Mouse (Mus musculus) hindbrain, embryonic 13.5 days (tissue): ENCODE measurements at regions not wholly inside any gene's neighbourhood (a gene's known extent, or its start where the extent isn't known, plus 50 kb on each side); places are given as distances from the start of the nearest gene placed in this dataset.

Experiments used
- ATAC-seq: fragments of 200-750 bp; cut with Nextera tagmentation; 2 replicates; pipeline ENCODE4 v1.8.0; 2017; ENCODE audit warnings: moderate TSS enrichment; ENCODE audit not compliant: low FRiP score
- H3K27ac ChIP-seq: fragments of 300-500 bp; sonication (generic); 2 replicates; pipeline ENCODE4 v1.5.1; 2015; ENCODE audit warnings: inconsistent platforms, mild to moderate bottlenecking, moderate library complexity
- H3K27me3 ChIP-seq: fragments of 300-500 bp; sonication (generic); 2 replicates; pipeline ENCODE4 v1.6.1; 2015; ENCODE audit warnings: mild to moderate bottlenecking, inconsistent platforms
- H3K36me3 ChIP-seq: fragments of 300-500 bp; sonication (generic); 2 replicates; pipeline ENCODE4 v1.6.1; 2015; ENCODE audit warnings: mild to moderate bottlenecking, inconsistent platforms
- H3K4me1 ChIP-seq: fragments of 300-500 bp; sonication (generic); replicated peaks from 2 replicates; pipeline ENCODE4 v1.6.1; 2015; ENCODE audit warnings: inconsistent platforms
- H3K4me2 ChIP-seq: fragments of 300-500 bp; sonication (generic); 2 replicates; pipeline ENCODE4 v1.6.1; 2015; ENCODE audit warnings: inconsistent platforms, mild to moderate bottlenecking, moderate library complexity
- H3K4me3 ChIP-seq: fragments of 300-500 bp; sonication (generic); 2 replicates; pipeline ENCODE4 v1.5.1; 2015; ENCODE audit warnings: mild to moderate bottlenecking, inconsistent platforms
- H3K9ac ChIP-seq: fragments of 300-500 bp; sonication (generic); 2 replicates; pipeline ENCODE4 v1.6.1; 2015; ENCODE audit warnings: mild to moderate bottlenecking, inconsistent platforms
- H3K9me3 ChIP-seq: fragments of 300-500 bp; sonication (generic); 2 replicates; pipeline ENCODE4 v1.6.1; 2016; ENCODE audit warnings: inconsistent platforms
- WGBS: fragments of 180-500 bp; shearing (Covaris S2); methylation state at CpG from one replicate; pipeline ENCODE4 v1.1.7; 2015; 5-methylcytosine and 5-hydroxymethylcytosine counted together

- Histone ChIP-seq H3K9ac (no peak overlapping the region), H3K9me3 (no peaks in the 10 kb centered on the region), H3K27ac (no peak overlapping the region), H3K4me3 (no peak overlapping the region), H3K36me3 (no peaks in the 10 kb centered on the region), H3K4me2 (no peak overlapping the region), H3K4me1 (no peaks in the 10 kb centered on the region), H3K27me3 (no peaks in the 10 kb centered on the region)
- no peak for ATAC-seq
- WGBS = 76% methylated on average over 5 of the region's 5 CpGs
These were observed 116.8 kb downstream of the Btg1 start for GRCm38 (mm10) chr10:96733581-96733980.

GRCm38 (mm10) chr10:96735146-96735545, 118.3 kb downstream of the Btg1 start:
- H3K36me3 ChIP-seq = no peaks in the 10 kb centered on the region
- H3K27ac ChIP-seq = no peak overlapping the region
- H3K27me3 ChIP-seq = no peaks in the 10 kb centered on the region
- H3K9ac ChIP-seq = no peak overlapping the region
- no peaks in the 10 kb centered on the region for H3K9me3 ChIP-seq
- H3K4me3 ChIP-seq = no peak overlapping the region
- ATAC-seq = no peak
- no peaks in the 10 kb centered on the region for H3K4me1 ChIP-seq
- no peak overlapping the region for H3K4me2 ChIP-seq
- 92% methylated on average over 11 of the region's 11 CpGs for WGBS

- Histone ChIP-seq H3K27ac (no peak overlapping the region), H3K4me2 (no peak overlapping the region), H3K9ac (no peak overlapping the region), H3K9me3 (no peaks in the 10 kb centered on the region), H3K27me3 (no peaks in the 10 kb centered on the region), H3K36me3 (no peaks in the 10 kb centered on the region), H3K4me1 (no peaks in the 10 kb centered on the region), H3K4me3 (no peak overlapping the region)
- ATAC-seq = no peak
- WGBS = 83% methylated on average over 4 of the region's 4 CpGs
These were observed 119.3 kb downstream of the Btg1 start for GRCm38 (mm10) chr10:96735885-96736628.

GRCm38 (mm10) chr10:96737972-96738371, 121.2 kb downstream of the Btg1 start:
- no peak overlapping the region for H3K4me2 ChIP-seq
- H3K9ac ChIP-seq = no peak overlapping the region
- ATAC-seq = no peak
- H3K27me3 ChIP-seq = no peaks in the 10 kb centered on the region
- no peaks in the 10 kb centered on the region for H3K4me1 ChIP-seq
- no peak overlapping the region for H3K4me3 ChIP-seq
- no peaks in the 10 kb centered on the region for H3K36me3 ChIP-seq
- 92% methylated on average over 6 of the region's 6 CpGs for WGBS
- H3K27ac ChIP-seq = no peak overlapping the region
- no peaks in the 10 kb centered on the region for H3K9me3 ChIP-seq

GRCm38 (mm10) chr10:96738606-96739005, 121.8 kb downstream of the Btg1 start:
- WGBS = 90% methylated on average over 5 of the region's 5 CpGs
- H3K27me3 ChIP-seq = no peaks in the 10 kb centered on the region
- H3K36me3 ChIP-seq = no peaks in the 10 kb centered on the region
- H3K27ac ChIP-seq = no peak overlapping the region
- H3K4me1 ChIP-seq = no peaks in the 10 kb centered on the region
- no peak for ATAC-seq
- H3K4me3 ChIP-seq = no peak overlapping the region
- H3K9ac ChIP-seq = no peak overlapping the region
- H3K4me2 ChIP-seq = no peak overlapping the region
- H3K9me3 ChIP-seq = no peaks in the 10 kb centered on the region

- no peak for ATAC-seq
- WGBS = 48% methylated on average over 11 of the region's 11 CpGs
- no peak overlapping the region for H3K4me3 ChIP-seq
- no peaks in the 10 kb centered on the region for H3K36me3 ChIP-seq
- peaks cover 12% of the 10 kb centered on the region for H3K4me1 ChIP-seq
- H3K9me3 ChIP-seq = no peaks in the 10 kb centered on the region
- no peak overlapping the region for H3K4me2 ChIP-seq
- H3K27me3 ChIP-seq = no peaks in the 10 kb centered on the region
- H3K9ac ChIP-seq = no peak overlapping the region
- no peak overlapping the region for H3K27ac ChIP-seq
These were observed 127.5 kb downstream of the Btg1 start for GRCm38 (mm10) chr10:96744167-96744777.

GRCm38 (mm10) chr10:96747015-96747663, 130.3 kb downstream of the Btg1 start:
- Histone ChIP-seq H3K4me3 (no peak overlapping the region), H3K27me3 (no peaks in the 10 kb centered on the region), H3K36me3 (no peaks in the 10 kb centered on the region), H3K9ac (no peak overlapping the region), H3K4me1 (peaks cover 19% of the 10 kb centered on the region), H3K9me3 (no peaks in the 10 kb centered on the region), H3K27ac (no peak overlapping the region; the same call in 1 of the 2 replicates), H3K4me2 (no peak overlapping the region)
- WGBS = 57% methylated on average over 9 of the region's 9 CpGs
- no peak for ATAC-seq

- no peak overlapping the region for H3K4me2 ChIP-seq
- ATAC-seq = no peak
- H3K27me3 ChIP-seq = no peaks in the 10 kb centered on the region
- H3K4me3 ChIP-seq = no peak overlapping the region
- 52% methylated on average over 5 of the region's 5 CpGs for WGBS
- no peaks in the 10 kb centered on the region for H3K9me3 ChIP-seq
- no peaks in the 10 kb centered on the region for H3K36me3 ChIP-seq
- H3K9ac ChIP-seq = no peak overlapping the region
- H3K27ac ChIP-seq = peak overlapping the region; percentile 73; the same call in 1 of the 2 replicates
- H3K4me1 ChIP-seq = peaks cover 34% of the 10 kb centered on the region
These were observed 134.1 kb downstream of the Btg1 start for GRCm38 (mm10) chr10:96750861-96751260.

- peak; percentile 70 for ATAC-seq
- 0 out of 2 replicates have a peak overlapping the region, but pooled peaks have one; percentile 15 for H3K4me3 ChIP-seq
- H3K36me3 ChIP-seq = no peaks in the 10 kb centered on the region
- H3K4me2 ChIP-seq = peak overlapping the region; percentile 40
- H3K9ac ChIP-seq = peak overlapping the region; percentile 49
- WGBS = 12% methylated on average over 12 of the region's 12 CpGs
- no peaks in the 10 kb centered on the region for H3K9me3 ChIP-seq
- peak overlapping the region; percentile 73 for H3K27ac ChIP-seq
- H3K4me1 ChIP-seq = peaks cover 36% of the 10 kb centered on the region
- no peaks in the 10 kb centered on the region for H3K27me3 ChIP-seq
These were observed 134.9 kb downstream of the Btg1 start for GRCm38 (mm10) chr10:96751580-96752264.

GRCm38 (mm10) chr10:96752531-96752930, 135.7 kb downstream of the Btg1 start:
- no peaks in the 10 kb centered on the region for H3K36me3 ChIP-seq
- H3K4me2 ChIP-seq = no peak overlapping the region
- ATAC-seq = no peak
- WGBS = 85% methylated on average over 5 of the region's 5 CpGs
- H3K4me1 ChIP-seq = peaks cover 31% of the 10 kb centered on the region
- no peak overlapping the region for H3K4me3 ChIP-seq
- H3K9me3 ChIP-seq = no peaks in the 10 kb centered on the region
- no peaks in the 10 kb centered on the region for H3K27me3 ChIP-seq
- no peak overlapping the region for H3K9ac ChIP-seq
- no peak overlapping the region for H3K27ac ChIP-seq

GRCm38 (mm10) chr10:96753521-96753920, 136.7 kb downstream of the Btg1 start:
- no peak overlapping the region for H3K4me3 ChIP-seq
- H3K27me3 ChIP-seq = no peaks in the 10 kb centered on the region
- ATAC-seq = no peak
- no peak overlapping the region for H3K9ac ChIP-seq
- peaks cover 31% of the 10 kb centered on the region for H3K4me1 ChIP-seq
- 20% methylated on average over 1 of the region's 1 CpGs for WGBS
- no peaks in the 10 kb centered on the region for H3K9me3 ChIP-seq
- no peak overlapping the region for H3K4me2 ChIP-seq
- H3K27ac ChIP-seq = peak overlapping the region; percentile 52
- no peaks in the 10 kb centered on the region for H3K36me3 ChIP-seq

GRCm38 (mm10) chr10:96755674-96756073, 138.9 kb downstream of the Btg1 start:
- Histone ChIP-seq H3K4me3 (no peak overlapping the region), H3K4me1 (peaks cover 31% of the 10 kb centered on the region), H3K9me3 (no peaks in the 10 kb centered on the region), H3K4me2 (no peak overlapping the region), H3K36me3 (no peaks in the 10 kb centered on the region), H3K27me3 (no peaks in the 10 kb centered on the region), H3K27ac (peak overlapping the region; percentile 10; the same call in 1 of the 2 replicates), H3K9ac (peak overlapping the region; percentile 10; the same call in 1 of the 2 replicates)
- WGBS = 12% methylated on average over 8 of the region's 8 CpGs
- ATAC-seq = peak; percentile 32; the same call in 1 of the 2 replicates
